Mouse (Mus musculus): ENCODE data around the gene C9. TPM values are rescaled to one million over a fixed set of nuclear protein-coding genes. Genes with fewer than 3 reads are reported as not detected.

Gene C9
- polyA plus RNA-seq, 1 experiment from 2014 or later: not detected

DNA sequence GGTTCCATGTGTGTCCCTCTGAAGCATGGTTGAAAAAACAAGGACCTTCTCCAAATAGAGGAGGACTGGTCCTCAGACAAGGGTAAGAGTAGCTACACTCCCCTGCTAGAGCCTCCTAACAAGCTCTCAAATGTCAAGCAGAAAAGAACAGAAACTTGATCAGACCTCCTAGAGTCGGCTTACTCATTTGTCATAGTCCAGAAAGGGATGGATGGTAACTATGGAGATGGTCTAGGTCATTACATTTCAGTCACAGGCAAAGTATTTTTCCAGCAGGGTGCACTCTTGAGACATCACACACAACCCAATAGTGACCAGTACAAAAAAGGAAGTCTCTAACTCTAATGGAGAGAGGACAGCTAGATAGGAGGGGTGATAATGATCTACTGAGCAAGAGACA is 55.7 kb downstream of the C9 start:
- Histone ChIP-seq H3K4me3 (no peak overlapping the region), H3K36me3 (no peaks in the 10 kb centered on the region), H3K9me3 (no peaks in the 10 kb centered on the region), H3K27ac (no peak overlapping the region), H3K4me1 (replicated peaks) (no peaks in the 10 kb centered on the region), H3K27me3 (ENCODE audit: insufficient read depth, poor library complexity, severe bottlenecking) (no peaks in the 10 kb centered on the region)
- no peak for DNase-seq (ENCODE audit: low spot score)
- WGBS: 49% methylated on average over 1 of the region's 1 CpGs

- Histone ChIP-seq H3K27me3 (ENCODE audit: insufficient read depth, poor library complexity, severe bottlenecking) (no peaks in the 10 kb centered on the region), H3K4me3 (no peak overlapping the region), H3K9me3 (no peaks in the 10 kb centered on the region), H3K36me3 (no peaks in the 10 kb centered on the region), H3K27ac (no peak overlapping the region), H3K4me1 (replicated peaks) (no peaks in the 10 kb centered on the region)
- DNase-seq (ENCODE audit: low spot score): no peak
- WGBS: 94% methylated on average over 1 of the region's 1 CpGs
These were observed 72.4 kb downstream of the C9 start for GRCm38 (mm10) chr15:6517525-6517924.

- Histone ChIP-seq H3K4me1 (replicated peaks) (no peaks in the 10 kb centered on the region), H3K27me3 (ENCODE audit: insufficient read depth, poor library complexity, severe bottlenecking) (no peaks in the 10 kb centered on the region), H3K36me3 (no peaks in the 10 kb centered on the region), H3K9me3 (no peaks in the 10 kb centered on the region), H3K4me3 (no peak overlapping the region), H3K27ac (no peak overlapping the region)
- no peak for DNase-seq (ENCODE audit: low spot score)
- 91% methylated on average over 19 of the region's 19 CpGs for WGBS
These were observed 74.5 kb downstream of the C9 start for GRCm38 (mm10) chr15:6519417-6520255.

DNA sequence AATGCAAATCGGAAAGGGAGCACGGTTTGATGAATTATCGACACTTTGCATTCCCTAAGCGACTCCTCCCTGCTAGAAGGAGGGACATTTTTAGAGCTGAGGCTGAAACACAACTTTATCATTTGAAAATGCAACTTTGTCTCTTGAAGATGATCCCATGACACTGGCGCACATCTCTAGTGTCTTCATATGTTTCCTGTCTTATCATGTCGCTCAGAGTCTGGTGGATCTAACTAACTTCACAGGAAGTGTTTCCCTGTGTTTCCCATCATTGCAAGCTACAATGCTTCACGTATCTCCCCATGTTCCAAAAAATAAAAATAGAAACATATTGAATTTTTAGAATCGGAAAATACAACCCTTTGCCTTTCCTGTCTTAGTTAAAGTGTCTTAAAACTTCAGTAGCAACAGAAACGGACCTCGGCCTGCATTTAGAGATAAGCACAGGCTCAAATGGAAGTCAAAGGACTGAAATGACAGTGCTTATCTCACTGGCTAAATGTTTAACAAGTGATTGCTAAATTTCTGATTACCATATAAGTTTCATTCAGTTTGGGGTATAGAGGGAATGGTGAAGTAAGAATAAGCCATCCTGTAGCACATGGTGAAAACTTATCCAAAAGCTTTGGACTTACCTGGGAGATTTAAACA is 75.5 kb downstream of the C9 start:
- Histone ChIP-seq H3K27me3 (ENCODE audit: insufficient read depth, poor library complexity, severe bottlenecking) (no peaks in the 10 kb centered on the region), H3K36me3 (no peaks in the 10 kb centered on the region), H3K4me3 (no peak overlapping the region), H3K27ac (no peak overlapping the region), H3K9me3 (no peaks in the 10 kb centered on the region), H3K4me1 (replicated peaks) (no peaks in the 10 kb centered on the region)
- WGBS: 92% methylated on average over 10 of the region's 10 CpGs
- no peak for DNase-seq (ENCODE audit: low spot score)

GRCm38 (mm10) chr15:6522653-6523167 is 77.6 kb downstream of the C9 start, which contains the start of gene Fyb:
Gene Fyb, plus strand, starts transcription at chr15:6522853.
- no peak within 1 kb of the TSS for H3K27ac ChIP-seq
- WGBS: 86% methylated on average over 8 of the region's 8 CpGs
- H3K27me3 ChIP-seq (ENCODE audit: insufficient read depth, poor library complexity, severe bottlenecking): no peaks in the 10 kb centered on the region
- no peak for DNase-seq (ENCODE audit: low spot score)
- no peaks in the 10 kb centered on the region for H3K4me1 ChIP-seq (replicated peaks)
- H3K36me3 ChIP-seq: no peaks in the 10 kb centered on the region
- H3K4me3 ChIP-seq: no peak within 1 kb of the TSS
- no peaks in the 10 kb centered on the region for H3K9me3 ChIP-seq

GRCm38 (mm10) chr15:6524801-6525200 is 79.7 kb downstream of the C9 start:
- Histone ChIP-seq H3K36me3 (no peaks in the 10 kb centered on the region), H3K27me3 (ENCODE audit: insufficient read depth, poor library complexity, severe bottlenecking) (no peaks in the 10 kb centered on the region), H3K4me1 (replicated peaks) (no peaks in the 10 kb centered on the region), H3K9me3 (no peaks in the 10 kb centered on the region), H3K4me3 (no peak overlapping the region), H3K27ac (no peak overlapping the region)
- DNase-seq (ENCODE audit: low spot score): no peak
- WGBS: 93% methylated on average over 2 of the region's 2 CpGs

GRCm38 (mm10) chr15:6525386-6525785 is 80.3 kb downstream of the C9 start:
- H3K27me3 ChIP-seq (ENCODE audit: insufficient read depth, poor library complexity, severe bottlenecking): no peaks in the 10 kb centered on the region
- no peak overlapping the region for H3K27ac ChIP-seq
- no peaks in the 10 kb centered on the region for H3K4me1 ChIP-seq (replicated peaks)
- 88% methylated on average over 3 of the region's 3 CpGs for whole genome bisulfite sequencing
- no peaks in the 10 kb centered on the region for H3K9me3 ChIP-seq
- H3K4me3 ChIP-seq: no peak overlapping the region
- DNase-seq (ENCODE audit: low spot score): no peak
- H3K36me3 ChIP-seq: no peaks in the 10 kb centered on the region

DNA sequence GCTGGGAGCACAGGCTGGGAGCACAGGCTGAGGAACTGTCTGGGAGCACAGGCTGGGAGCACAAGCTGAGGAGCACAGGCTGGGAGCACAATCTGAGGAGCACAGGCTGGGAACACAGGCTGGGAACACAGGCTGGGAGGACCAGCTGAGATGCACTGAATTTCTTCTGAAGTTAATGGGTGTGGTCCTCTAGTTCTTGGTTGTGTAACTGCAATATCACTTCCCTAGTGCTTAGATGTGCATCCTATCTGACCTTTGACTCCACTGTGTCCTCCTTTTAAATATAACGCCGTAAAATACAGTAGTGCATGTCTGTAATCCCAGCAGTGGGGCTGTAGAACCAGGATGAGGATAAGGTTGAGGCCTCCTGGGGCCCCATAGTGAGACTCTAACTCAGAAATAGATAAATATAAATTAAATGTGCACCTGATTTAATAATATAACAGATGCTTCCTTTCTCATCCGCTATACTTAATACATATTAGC is 88.8 kb downstream of the C9 start:
- Histone ChIP-seq H3K36me3 (no peaks in the 10 kb centered on the region), H3K4me1 (replicated peaks) (no peaks in the 10 kb centered on the region), H3K27me3 (ENCODE audit: insufficient read depth, poor library complexity, severe bottlenecking) (no peaks in the 10 kb centered on the region), H3K27ac (no peak overlapping the region), H3K4me3 (no peak overlapping the region), H3K9me3 (0 out of 2 replicates have a peak, but pooled peaks cover 5% of the 10 kb centered on the region)
- no peak for DNase-seq (ENCODE audit: low spot score)
- 94% methylated on average over 3 of the region's 3 CpGs for WGBS

GRCm38 (mm10) chr15:6534592-6534991 is 89.5 kb downstream of the C9 start:
- Histone ChIP-seq H3K4me3 (no peak overlapping the region), H3K27me3 (ENCODE audit: insufficient read depth, poor library complexity, severe bottlenecking) (no peaks in the 10 kb centered on the region), H3K4me1 (replicated peaks) (no peaks in the 10 kb centered on the region), H3K27ac (no peak overlapping the region), H3K36me3 (no peaks in the 10 kb centered on the region), H3K9me3 (0 out of 2 replicates have a peak, but pooled peaks cover 5% of the 10 kb centered on the region)
- 88% methylated on average over 8 of the region's 8 CpGs for WGBS
- no peak for DNase-seq (ENCODE audit: low spot score)

DNA sequence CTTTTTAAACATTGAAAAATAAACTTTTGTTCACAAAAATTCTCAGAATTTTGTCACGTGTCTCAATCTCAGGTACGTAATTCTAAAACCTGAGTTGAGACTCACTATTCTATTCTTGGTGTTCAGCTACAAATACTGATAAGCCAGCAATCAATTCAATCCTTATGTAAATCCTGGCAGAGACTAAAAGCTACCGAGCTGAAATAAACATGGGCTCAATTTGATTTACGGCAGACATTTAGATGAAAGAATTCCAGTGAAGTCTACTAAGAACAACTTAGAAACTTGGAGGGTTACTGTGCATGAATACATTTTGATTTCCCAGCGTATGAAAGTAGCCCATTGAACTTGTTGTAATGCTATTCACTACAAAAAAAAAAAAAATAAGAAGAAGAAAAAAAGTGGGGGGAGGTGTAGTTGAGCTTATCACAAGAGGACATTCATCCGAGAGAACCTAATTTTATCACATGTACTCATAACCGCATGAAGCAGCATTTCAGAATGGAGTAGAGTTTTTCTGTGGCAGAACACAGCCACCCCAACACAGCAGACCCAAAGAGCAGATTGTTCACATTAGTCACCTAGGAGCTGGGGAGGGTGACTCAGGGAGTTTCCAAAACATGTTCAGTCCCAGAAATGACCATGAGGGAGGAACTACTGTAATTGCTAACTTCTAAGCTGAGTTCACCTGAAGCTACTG is 94.7 kb downstream of the C9 start:
- H3K4me3 ChIP-seq: no peak overlapping the region

More for the DNA sequence above, 94.7 kb downstream of the C9 start:
- Histone ChIP-seq H3K27ac (no peak overlapping the region), H3K4me1 (replicated peaks) (no peaks in the 10 kb centered on the region), H3K27me3 (ENCODE audit: insufficient read depth, poor library complexity, severe bottlenecking) (no peaks in the 10 kb centered on the region), H3K36me3 (no peaks in the 10 kb centered on the region), H3K9me3 (no peaks in the 10 kb centered on the region)
- no peak for DNase-seq (ENCODE audit: low spot score)
- WGBS: 91% methylated on average over 7 of the region's 7 CpGs
